Mouse (Mus musculus) liver, embryonic 15.5 days (tissue): ENCODE measurements around the gene Snu13. TPM values are rescaled to one million over a fixed set of nuclear protein-coding genes. Genes with fewer than 3 reads are reported as not detected.

Source experiments
- ATAC-seq: fragments of 200-750 bp; cut with Nextera tagmentation; 2 replicates; pipeline ENCODE4 v1.8.0; 2017; ENCODE audit warnings: moderate number of reproducible peaks, mild to moderate bottlenecking, moderate library complexity; ENCODE audit not compliant: insufficient read depth
- H3K27ac ChIP-seq: fragments of 300-500 bp; sonication (generic); replicated peaks from 2 replicates; pipeline ENCODE4 v1.5.1; 2015; ENCODE audit warnings: mild to moderate bottlenecking, inconsistent platforms
- H3K27me3 ChIP-seq: fragments of 300-500 bp; sonication (generic); 2 replicates; pipeline ENCODE4 v1.6.1; 2015; ENCODE audit warnings: mild to moderate bottlenecking, inconsistent platforms
- H3K36me3 ChIP-seq: fragments of 300-500 bp; sonication (generic); replicated peaks from 2 replicates; pipeline ENCODE4 v1.6.1; 2015; ENCODE audit warnings: moderate library complexity, mild to moderate bottlenecking, inconsistent platforms
- H3K4me1 ChIP-seq: fragments of 300-500 bp; sonication (generic); replicated peaks from 2 replicates; pipeline ENCODE4 v1.6.1; 2015; ENCODE audit warnings: inconsistent platforms
- H3K4me2 ChIP-seq: fragments of 300-500 bp; sonication (generic); 2 replicates; pipeline ENCODE4 v1.6.1; 2015; ENCODE audit warnings: moderate library complexity, mild to moderate bottlenecking, inconsistent platforms
- H3K4me3 ChIP-seq: fragments of 300-500 bp; sonication (generic); replicated peaks from 2 replicates; pipeline ENCODE4 v1.5.1; 2015; ENCODE audit warnings: mild to moderate bottlenecking, inconsistent platforms
- H3K9ac ChIP-seq: fragments of 300-500 bp; sonication (generic); 2 replicates; pipeline ENCODE4 v1.6.1; 2015; ENCODE audit warnings: moderate library complexity, mild to moderate bottlenecking, inconsistent platforms
- H3K9me3 ChIP-seq: fragments of 300-500 bp; sonication (generic); replicated peaks from 2 replicates; pipeline ENCODE4 v1.6.1; 2016; ENCODE audit warnings: inconsistent platforms
- WGBS: fragments of 180-500 bp; shearing (Covaris S2); methylation state at CpG from one replicate; pipeline ENCODE4 v1.1.7; 2015; ENCODE audit warnings: mixed read lengths; ENCODE audit not compliant: insufficient replicate concordance; 5-methylcytosine and 5-hydroxymethylcytosine counted together
- polyA plus RNA-seq: library from polyadenylated mRNA; unstranded; fragments of >200 nt; fragmentation: Nextera tagmentation; extraction: Ambion mirVana; gene quantifications from 2 replicates; pipeline ENCODE4 v1.2.1, GENCODE M21; 2015

The Snu13 gene
- polyA plus RNA-seq, 1 experiment from 2014 or later, result 146 TPM

DNA sequence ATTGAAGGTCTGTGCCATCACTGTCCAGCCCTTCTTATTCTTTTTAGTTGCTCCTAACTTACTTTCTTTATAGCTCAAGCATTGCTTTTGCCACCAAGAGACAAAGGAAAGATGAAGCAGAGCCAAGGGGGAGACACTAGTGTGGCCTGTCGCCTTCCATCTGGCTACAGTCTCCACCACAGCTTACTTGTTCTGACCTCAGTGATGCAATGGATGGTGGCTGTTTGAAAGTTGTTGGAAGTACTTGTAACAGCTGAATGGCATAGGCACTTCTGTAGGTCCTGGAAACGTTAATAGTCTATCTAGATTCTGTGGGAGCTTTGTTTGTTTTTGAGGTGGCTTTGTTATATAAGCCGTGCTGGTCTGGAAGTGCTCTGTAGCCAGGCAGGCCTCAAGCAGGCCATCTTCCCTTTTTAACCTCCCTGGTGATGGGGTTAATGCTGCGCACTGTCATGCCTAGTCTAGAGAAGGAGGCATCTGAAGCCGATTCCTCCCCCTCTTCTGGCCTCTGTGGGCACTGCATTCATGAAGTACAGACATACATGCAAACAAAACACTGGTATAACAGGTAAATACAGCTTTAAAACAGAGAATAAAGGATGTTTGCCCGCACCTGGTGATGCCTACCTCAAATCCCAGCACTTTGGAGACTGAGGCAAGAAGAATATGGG, 23.3 kb downstream of the Snu13 start:
- no peak for ATAC-seq
- Histone ChIP-seq H3K4me1 (peaks cover 4% of the 10 kb centered on the region), H3K4me3 (no peak overlapping the region), H3K9ac (no peak overlapping the region), H3K9me3 (no peaks in the 10 kb centered on the region), H3K36me3 (peaks cover 93% of the 10 kb centered on the region), H3K4me2 (no peak overlapping the region), H3K27ac (no peak overlapping the region), H3K27me3 (no peaks in the 10 kb centered on the region)
- WGBS, result 81% methylated on average over 6 of the region's 6 CpGs

DNA sequence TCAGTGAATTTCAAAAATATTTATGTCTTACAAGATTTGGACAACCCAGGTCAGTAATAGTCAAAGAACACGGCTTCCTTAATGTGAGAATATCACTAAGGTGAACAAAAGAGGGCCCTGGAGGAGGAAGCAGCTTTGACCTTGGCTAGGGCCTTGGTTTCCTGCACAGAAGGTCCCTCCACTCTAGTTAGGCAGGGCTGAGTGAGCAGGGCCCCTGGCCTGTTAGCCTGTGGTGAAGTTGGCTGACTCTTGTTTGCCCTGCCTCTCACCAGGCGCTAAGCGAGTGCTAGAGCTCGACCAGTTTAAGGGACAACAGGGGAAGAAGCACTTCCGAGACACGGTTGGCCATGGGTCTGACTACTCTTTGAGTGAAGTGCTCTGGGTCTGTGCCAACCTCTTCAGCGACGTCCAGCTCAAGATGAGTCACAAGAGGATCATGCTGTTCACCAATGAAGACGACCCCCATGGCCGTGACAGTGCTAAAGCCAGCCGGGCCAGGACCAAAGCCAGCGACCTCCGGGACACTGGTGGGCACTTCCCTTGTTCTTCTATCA, 24.8 kb downstream of the Snu13 start:
- no peak overlapping the region for H3K4me2 ChIP-seq
- peaks cover 81% of the 10 kb centered on the region for H3K36me3 ChIP-seq
- no peak for ATAC-seq
- no peak overlapping the region for H3K4me3 ChIP-seq
- H3K9me3 ChIP-seq, result no peaks in the 10 kb centered on the region
- no peak overlapping the region for H3K9ac ChIP-seq
- H3K4me1 ChIP-seq, result peaks cover 13% of the 10 kb centered on the region
- no peaks in the 10 kb centered on the region for H3K27me3 ChIP-seq
- 70% methylated on average over 13 of the region's 13 CpGs for WGBS
- H3K27ac ChIP-seq, result no peak overlapping the region

DNA sequence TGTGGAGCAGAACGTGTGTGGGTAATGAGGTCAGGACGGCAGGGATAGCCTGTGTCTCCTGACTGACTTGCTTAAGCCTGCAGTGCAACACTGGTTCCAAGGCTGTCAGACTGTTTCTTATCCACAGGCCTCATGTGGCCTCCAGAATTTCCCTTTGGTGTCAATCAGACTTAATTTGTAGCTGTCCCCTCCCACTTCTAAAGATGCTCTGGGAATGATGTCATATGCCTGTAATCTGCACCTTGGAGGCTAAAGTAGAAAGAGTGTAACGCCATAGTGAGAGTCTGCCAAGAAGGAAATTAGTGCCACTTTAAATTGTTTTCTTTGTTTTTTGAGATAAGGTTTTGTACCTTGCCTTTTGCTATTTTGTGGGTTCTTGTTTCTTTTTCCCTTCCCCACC, 28.1 kb downstream of the Snu13 start:
- no peaks in the 10 kb centered on the region for H3K27me3 ChIP-seq
- no peak overlapping the region for H3K27ac ChIP-seq
- no peak overlapping the region for H3K4me3 ChIP-seq
- no peaks in the 10 kb centered on the region for H3K9me3 ChIP-seq
- H3K4me1 ChIP-seq, result peaks cover 37% of the 10 kb centered on the region
- 73% methylated on average over 3 of the region's 3 CpGs for WGBS
- H3K36me3 ChIP-seq, result peaks cover 48% of the 10 kb centered on the region
- H3K4me2 ChIP-seq, result no peak overlapping the region
- no peak overlapping the region for H3K9ac ChIP-seq
- ATAC-seq, result no peak

DNA sequence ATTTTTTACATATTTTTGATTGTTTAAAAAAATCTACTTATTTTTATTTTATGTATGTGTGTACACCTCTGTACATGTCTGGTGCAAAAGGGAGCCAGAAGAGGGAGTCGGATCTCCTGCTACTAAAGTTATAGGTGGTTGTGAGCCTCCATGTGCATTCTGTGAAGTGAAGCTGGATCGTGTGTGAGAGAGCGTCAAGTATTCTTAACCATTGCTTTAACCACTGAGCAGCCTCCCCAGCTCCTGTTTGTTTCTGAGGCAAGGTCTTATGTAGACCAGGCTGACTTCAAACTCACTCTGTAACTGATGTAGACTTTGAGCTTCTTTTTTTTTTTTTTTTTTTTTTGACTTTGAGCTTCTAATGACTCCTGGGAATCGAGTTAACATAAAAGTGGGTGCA, 29.9 kb downstream of the Snu13 start:
- H3K27me3 ChIP-seq, result no peaks in the 10 kb centered on the region
- 36% methylated on average over 4 of the region's 4 CpGs for WGBS
- peaks cover 32% of the 10 kb centered on the region for H3K36me3 ChIP-seq
- no peak for ATAC-seq
- peaks cover 53% of the 10 kb centered on the region for H3K4me1 ChIP-seq
- H3K4me2 ChIP-seq, result peak overlapping the region; percentile 91
- H3K9me3 ChIP-seq, result no peaks in the 10 kb centered on the region
- H3K9ac ChIP-seq, result peak overlapping the region; percentile 9; the same call in 1 of the 2 replicates
- 0 out of 2 replicates have a peak overlapping the region, but pooled peaks have one; percentile 33 for H3K27ac ChIP-seq
- peak overlapping the region; percentile 85 for H3K4me3 ChIP-seq

DNA sequence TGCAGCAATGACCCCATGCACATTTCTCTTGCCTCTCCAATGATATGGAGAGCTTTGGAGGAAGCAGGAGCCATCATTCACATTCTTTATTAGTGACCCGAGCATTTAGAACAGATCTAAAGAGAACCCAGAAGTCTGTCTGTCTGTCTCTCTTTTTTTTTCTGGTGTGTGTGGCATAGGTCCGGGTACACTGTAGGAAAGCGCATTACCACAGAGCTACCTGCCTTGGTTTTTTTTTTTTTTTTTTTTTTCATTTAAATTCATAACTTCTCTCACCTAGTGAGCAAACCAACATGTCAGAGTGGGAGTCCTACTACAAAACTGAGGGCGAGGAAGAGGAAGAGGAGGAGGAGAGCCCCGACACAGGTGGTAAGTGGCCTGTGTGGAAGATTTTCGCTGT, 30.6 kb downstream of the Snu13 start:
- Histone ChIP-seq H3K27me3 (no peaks in the 10 kb centered on the region), H3K9me3 (no peaks in the 10 kb centered on the region), H3K27ac (peak overlapping the region; percentile 86), H3K4me3 (peak overlapping the region; percentile 85), H3K9ac (peak overlapping the region; percentile 73), H3K4me2 (peak overlapping the region; percentile 91), H3K36me3 (peaks cover 26% of the 10 kb centered on the region), H3K4me1 (peaks cover 59% of the 10 kb centered on the region)
- ATAC-seq, result no peak
- WGBS, result 6% methylated on average over 6 of the region's 6 CpGs

DNA sequence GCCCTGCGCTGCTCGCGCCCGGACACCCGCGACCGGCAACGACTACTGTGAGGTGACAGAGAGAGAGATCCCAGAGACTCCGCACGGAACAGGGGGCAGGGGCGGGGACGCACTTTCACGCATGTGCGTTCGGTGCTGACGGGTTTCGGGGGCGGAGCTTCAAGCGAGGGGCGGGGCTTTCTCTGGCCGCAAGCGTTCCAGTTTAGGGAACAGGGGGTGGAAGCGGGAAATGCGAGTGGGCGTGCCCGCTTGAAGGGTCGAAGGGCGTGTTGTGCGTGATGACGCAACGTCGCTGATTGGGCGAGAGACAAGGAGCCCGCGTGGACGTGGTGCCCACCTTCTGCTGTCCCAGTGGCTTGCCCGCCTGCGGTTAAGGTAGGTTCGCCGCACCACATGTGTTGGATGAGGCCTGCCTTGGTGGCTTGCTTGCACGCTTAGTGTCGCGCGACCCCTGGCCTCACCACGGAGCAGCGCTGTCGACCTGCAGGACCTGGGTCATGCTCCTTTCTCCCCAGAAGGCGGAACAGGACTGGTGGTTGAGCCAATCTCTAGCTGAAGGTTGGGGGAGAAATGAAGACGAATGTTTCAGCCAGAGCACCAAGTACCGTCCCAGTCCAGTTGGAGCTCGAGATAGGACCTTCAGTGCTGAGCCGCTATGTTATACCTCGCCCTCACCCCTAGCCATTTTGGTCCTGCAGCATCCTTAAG, 31.1 kb downstream of the Snu13 start:
- peaks cover 59% of the 10 kb centered on the region for H3K4me1 ChIP-seq
- peak; percentile 96 for ATAC-seq
- H3K36me3 ChIP-seq, result peaks cover 21% of the 10 kb centered on the region
- H3K9ac ChIP-seq, result peak overlapping the region; percentile 93
- WGBS, result under 1% methylated on average over 53 of the region's 53 CpGs
- H3K4me2 ChIP-seq, result peak overlapping the region; percentile 91
- H3K27ac ChIP-seq, result peak overlapping the region; percentile 86
- peak overlapping the region; percentile 85 for H3K4me3 ChIP-seq
- H3K9me3 ChIP-seq, result no peaks in the 10 kb centered on the region
- H3K27me3 ChIP-seq, result no peaks in the 10 kb centered on the region

DNA sequence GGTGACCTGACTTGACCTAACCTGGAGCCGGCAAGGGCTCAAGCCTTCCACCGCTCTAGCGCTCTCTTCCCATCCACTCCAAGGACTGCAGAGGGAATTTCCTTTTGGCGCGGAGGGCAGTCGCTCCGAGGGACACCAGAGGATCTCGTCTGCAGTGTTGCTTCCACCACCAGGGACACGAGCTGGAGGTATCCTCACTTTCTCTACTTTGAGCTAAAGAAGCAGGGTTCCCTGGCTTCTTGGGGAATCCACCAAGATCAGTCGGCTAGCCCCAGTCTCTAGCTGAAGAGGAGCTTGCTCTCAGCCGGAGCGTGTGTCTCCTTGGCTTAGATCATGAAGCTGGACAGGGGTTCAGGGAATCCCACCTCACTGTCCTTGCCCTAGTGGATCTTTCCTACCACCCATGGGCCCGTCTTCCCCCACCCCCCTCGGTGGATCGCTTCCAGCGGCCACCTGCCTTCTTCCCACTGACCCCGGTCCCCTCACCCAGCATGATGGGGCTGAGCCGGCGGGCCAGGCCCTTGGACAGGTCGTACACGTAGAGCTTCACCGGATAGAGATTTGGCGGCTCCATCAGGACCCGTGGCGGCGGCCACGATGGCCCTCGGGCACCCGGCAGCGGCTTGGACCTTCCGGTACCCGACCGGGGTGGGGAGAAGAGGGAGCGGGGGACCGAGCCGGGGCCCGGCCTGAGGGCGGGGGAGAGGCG, 31.9 kb downstream of the Snu13 start:
- peak overlapping the region; percentile 93 for H3K9ac ChIP-seq
- peak overlapping the region; percentile 86 for H3K27ac ChIP-seq
- peak overlapping the region; percentile 91 for H3K4me2 ChIP-seq
- peak overlapping the region; percentile 85 for H3K4me3 ChIP-seq
- H3K36me3 ChIP-seq, result peaks cover 17% of the 10 kb centered on the region
- ATAC-seq, result peak; percentile 1; the same call in 1 of the 2 replicates
- no peaks in the 10 kb centered on the region for H3K9me3 ChIP-seq
- H3K4me1 ChIP-seq, result peaks cover 59% of the 10 kb centered on the region
- H3K27me3 ChIP-seq, result no peaks in the 10 kb centered on the region
- under 1% methylated on average over 39 of the region's 39 CpGs for WGBS

DNA sequence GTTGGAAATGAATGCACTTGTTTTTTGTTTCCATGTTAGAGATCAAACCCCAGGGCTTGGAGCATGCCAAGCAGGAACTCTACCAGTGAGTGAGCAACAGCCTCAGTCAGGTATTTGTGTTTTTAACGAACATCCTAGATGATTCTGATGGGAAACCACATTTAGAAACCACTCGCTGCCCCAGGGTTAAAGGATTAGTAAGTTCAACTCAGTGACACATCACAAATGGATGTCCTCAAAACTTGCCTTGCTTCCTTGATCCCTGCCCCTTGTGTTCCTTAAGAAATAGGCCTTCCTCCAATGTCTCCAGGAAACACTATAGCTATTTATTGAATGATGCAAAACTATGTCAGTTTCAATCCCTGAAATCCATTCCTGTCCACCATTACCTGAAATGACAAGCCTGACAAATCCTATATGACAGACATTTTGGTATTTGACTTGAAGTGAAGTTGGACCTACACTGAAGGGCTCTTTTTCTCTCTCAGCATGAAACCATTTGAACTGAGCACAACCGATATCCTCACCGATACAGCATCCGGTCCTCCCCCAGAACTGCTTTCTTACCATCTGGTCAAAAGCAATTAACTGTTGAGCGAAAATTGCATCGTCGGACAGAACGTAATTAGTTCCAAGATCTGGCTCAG, 32.5 kb downstream of the Snu13 start:
- Histone ChIP-seq H3K9ac (peak overlapping the region; percentile 93), H3K27ac (peak overlapping the region; percentile 86), H3K4me2 (peak overlapping the region; percentile 91), H3K36me3 (peaks cover 13% of the 10 kb centered on the region), H3K9me3 (no peaks in the 10 kb centered on the region), H3K4me3 (peak overlapping the region; percentile 85), H3K4me1 (peaks cover 59% of the 10 kb centered on the region), H3K27me3 (no peaks in the 10 kb centered on the region)
- no peak for ATAC-seq
- 15% methylated on average over 9 of the region's 9 CpGs for WGBS

DNA sequence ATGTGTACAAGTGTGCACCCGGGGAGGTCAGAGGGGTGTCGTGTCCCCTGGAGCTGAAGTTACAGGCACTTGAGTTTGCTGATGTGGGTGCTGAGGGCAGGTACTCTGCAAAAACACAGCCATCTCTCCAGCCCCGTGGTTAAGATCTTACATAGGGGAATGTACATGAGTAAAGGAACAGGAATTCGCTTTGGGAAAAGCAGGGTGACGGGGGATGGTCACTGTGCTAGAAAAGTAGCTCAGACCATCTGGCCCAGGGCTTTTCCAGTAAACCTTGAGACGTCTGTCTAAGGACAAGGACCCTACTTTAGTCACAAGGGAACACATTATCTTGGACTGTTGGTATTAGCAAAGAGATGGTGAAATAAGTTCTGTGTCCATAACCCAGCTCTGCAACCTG, 35.5 kb downstream of the Snu13 start:
- no peak for ATAC-seq
- Histone ChIP-seq H3K4me1 (peaks cover 42% of the 10 kb centered on the region), H3K36me3 (peaks cover 3% of the 10 kb centered on the region; the same call in 1 of the 2 replicates), H3K4me2 (no peak overlapping the region), H3K27me3 (no peaks in the 10 kb centered on the region), H3K9ac (no peak overlapping the region), H3K9me3 (no peaks in the 10 kb centered on the region), H3K27ac (no peak overlapping the region), H3K4me3 (no peak overlapping the region)
- WGBS, result 79% methylated on average over 6 of the region's 6 CpGs

DNA sequence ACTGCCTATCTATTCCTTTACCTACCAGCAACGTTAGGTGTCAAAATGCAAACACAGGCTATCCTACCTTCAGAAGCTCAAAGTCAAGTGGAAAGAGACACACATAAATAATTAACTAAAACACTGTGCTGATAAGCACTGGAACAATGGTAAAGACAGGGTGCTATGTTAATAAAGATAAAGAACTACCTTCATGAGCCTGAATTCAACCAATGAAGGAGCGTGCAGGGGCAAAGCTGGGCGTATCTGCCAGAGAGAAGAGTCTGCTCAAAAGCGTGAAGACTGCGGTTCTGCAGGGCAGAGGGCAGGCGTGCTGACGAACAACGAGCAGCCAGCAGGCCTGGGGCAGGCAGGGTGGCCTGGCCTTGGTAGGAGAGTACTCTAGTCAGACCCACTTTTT, 43.1 kb downstream of the Snu13 start:
- no peak overlapping the region for H3K4me3 ChIP-seq
- no peaks in the 10 kb centered on the region for H3K9me3 ChIP-seq
- H3K36me3 ChIP-seq, result peaks cover 28% of the 10 kb centered on the region
- no peak overlapping the region for H3K9ac ChIP-seq
- H3K4me1 ChIP-seq, result peaks cover 17% of the 10 kb centered on the region
- ATAC-seq, result peak; percentile 57; the same call in 1 of the 2 replicates
- no peaks in the 10 kb centered on the region for H3K27me3 ChIP-seq
- no peak overlapping the region for H3K27ac ChIP-seq
- WGBS, result 45% methylated on average over 8 of the region's 8 CpGs
- no peak overlapping the region for H3K4me2 ChIP-seq
